Mouse (Mus musculus): ENCODE results near the gene C3.

GRCm38 (mm10) chr17:57223313-57223712, 4.6 kb downstream of the C3 start:
- TF ChIP-seq CTCF (IDR thresholded peaks at IDR 0.05; ENCODE audit: insufficient read depth, low read length) (no peak), POLR2A (IDR thresholded peaks at IDR 0.05; ENCODE audit: borderline replicate concordance, extremely low read depth, low read depth, low read length) (no peak)
